ENCODE assay signal across 11 mouse cellular contexts in the genomic region with DNA sequence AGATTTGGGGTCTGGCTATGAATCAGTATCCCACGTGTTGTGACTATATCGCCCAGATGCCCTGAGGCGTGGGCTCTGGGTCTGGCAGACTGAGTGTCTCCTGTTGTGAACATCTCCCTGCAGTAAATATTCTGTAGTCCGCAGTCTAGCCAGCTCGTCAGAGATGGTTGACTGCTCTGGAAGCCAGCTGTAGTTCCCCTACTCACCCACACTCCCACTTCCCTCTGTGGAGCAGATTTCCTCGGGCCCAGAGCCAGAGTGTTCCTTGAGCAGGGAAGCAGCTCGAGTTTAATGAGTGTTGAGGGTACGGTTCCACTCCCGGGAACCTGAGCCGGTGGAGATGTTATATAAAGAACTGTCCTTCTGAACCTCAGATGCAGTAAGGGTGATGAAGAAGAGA.
DNase-seq lines count a peak whose midpoint lies in the region; TF ChIP-seq lines count a peak whose summit lies in the region.
"Had no signal": no experiment of that assay in that cellular context is flagged by ENCODE, and none has a peak within 500 bp of the region (broad histone marks: within the 10 kb centered on the region; RNA-seq: fewer than 3 reads in every experiment).

No protein-coding gene starts in this region.

- no peak overlapping the region for H3K9ac ChIP-seq in heart, adult 2 months (ENCODE audit: low read depth, low read length)
- H3K9ac ChIP-seq: embryonic facial prominence, embryonic 12.5 days; midbrain, embryonic 12.5 days had no signal

- 58% methylated on average over 10 of the region's 10 CpGs for WGBS in heart, adult 2 months

- H3K27me3 ChIP-seq in heart, adult 2 months (ENCODE audit: control insufficient read depth, insufficient read depth, low read length): no peaks in the 10 kb centered on the region
- H3K27me3 ChIP-seq: embryonic facial prominence, embryonic 12.5 days; midbrain, embryonic 12.5 days had no signal

- H3K36me3 ChIP-seq in heart, adult 2 months (ENCODE audit: control insufficient read depth, insufficient read depth, low read length): no peaks in the 10 kb centered on the region
- H3K36me3 ChIP-seq: midbrain, embryonic 12.5 days had no signal

- H3K79me2 ChIP-seq in heart, adult 2 months (replicated peaks; ENCODE audit: control insufficient read depth, insufficient read depth, low read length): no peaks in the 10 kb centered on the region

- intact Hi-C loops in gastrocnemius, adult 2 months (cut with DNase I): loop anchor here (5.0 to 10.0 kb wide), 2 partner anchors 151 to 461 kb away; no protein-coding TSS in a partner anchor
- intact Hi-C loops in gastrocnemius, postnatal 36 days (cut with DNase I): no loop called here
- intact Hi-C loops in heart, adult 2 months (cut with DNase I): no loop called here

- no peak overlapping the region for H3K4me3 ChIP-seq in gastrocnemius, adult 2 months
- H3K4me3 ChIP-seq in heart, adult 2 months: no peak overlapping the region
- H3K4me3 ChIP-seq: embryonic facial prominence, embryonic 12.5 days; midbrain, embryonic 12.5 days had no signal

- TF ChIP-seq CTCF in gastrocnemius, adult 2 months (IDR thresholded peaks at IDR 0.05): no peak
- TF ChIP-seq CTCF in heart, adult 2 months (IDR thresholded peaks at IDR 0.05): no peak

- peak; percentile 62 for DNase-seq in gastrocnemius, adult 2 months
- no peak for DNase-seq in gastrocnemius, postnatal 36 days
- peak; percentile 46 for DNase-seq in Muller cell, postnatal 12 days (ENCODE audit: inconsistent ontology term)
- peak; percentile 9 to 25 for DNase-seq in kidney, adult 8-10 months
- peak; percentile 22 to 39 for DNase-seq in left cerebral cortex, adult 9 months (ENCODE audit: low spot score in 2 of 2)
- no peak for DNase-seq in heart, adult 2 months
- DNase-seq in ovary, adult 18-20 months (ENCODE audit: low spot score): no peak
- no peak for DNase-seq in urinary bladder, postnatal 36 days (ENCODE audit: low spot score in 2 of 2)
- DNase-seq: heart, postnatal 36 days had no signal

- TF ChIP-seq EP300 in heart, adult 2 months (IDR thresholded peaks at IDR 0.05; ENCODE audit: insufficient read depth, low read depth, low read length): no peak

- no peak overlapping the region for H3K27ac ChIP-seq in gastrocnemius, adult 2 months
- no peak overlapping the region for H3K27ac ChIP-seq in heart, adult 2 months
- H3K27ac ChIP-seq: embryonic facial prominence, embryonic 12.5 days; midbrain, embryonic 12.5 days had no signal

- no peaks in the 10 kb centered on the region for H3K4me1 ChIP-seq in heart, adult 2 months (ENCODE audit: control insufficient read depth, insufficient read depth, low read length)
- H3K4me1 ChIP-seq: embryonic facial prominence, embryonic 12.5 days had no signal

- TF ChIP-seq POLR2A in heart, adult 2 months (IDR thresholded peaks at IDR 0.05; ENCODE audit: insufficient read depth, low read depth, low read length): no peak

Comparison
In these comparisons a context has a peak if more than half of its experiments do, and no peak if none do; other contexts are left out.
1. DNase-seq: peak in gastrocnemius, adult 2 months (single experiment), Muller cell, postnatal 12 days (single experiment), kidney, adult 8-10 months (2 of 2) and left cerebral cortex, adult 9 months (2 of 2); none in gastrocnemius, postnatal 36 days (0 of 2), heart, adult 2 months (0 of 2), ovary, adult 18-20 months (single experiment) and urinary bladder, postnatal 36 days (0 of 2).